Mouse (Mus musculus) layer of hippocampus, adult 2 months (tissue): ENCODE results near the gene C2. TPM values are rescaled to one million over a fixed set of nuclear protein-coding genes. Genes with fewer than 3 reads are reported as not detected.

Source experiments
- DNase-seq, 2 experiments: peaks; one replicate each; pipeline ENCODE4 v3.0.0; 2022; ENCODE audit warnings: low spot score in 2 of 2
- H3K27ac ChIP-seq: fragments of 200-600 bp; 2 replicates; pipeline ENCODE4 v1.8.1; 2022
- H3K4me3 ChIP-seq: fragments of 200-600 bp; 2 replicates; pipeline ENCODE4 v1.8.1; 2022; ENCODE audit warnings: mild to moderate bottlenecking
- CTCF ChIP-seq: fragments of 200-600 bp; conservative IDR thresholded peaks from 2 replicates; pipeline ENCODE4 v1.8.1; 2022; ENCODE audit warnings: antibody characterized with exemption, mild to moderate bottlenecking, moderate library complexity
- total RNA-seq, 2 experiments: library from RNA; stranded (reverse); gene quantifications; 2 replicates each; pipeline ENCODE4 v1.2.3; 2021

C2 gene
- total RNA-seq, 2 experiments from 2014 or later, result 1.1 to 1.8 TPM

- 0 out of 2 replicates have a peak, but pooled peaks have one; percentile 2 for TF ChIP-seq CTCF
- H3K4me3 ChIP-seq, result peak overlapping the region; percentile 94
- peak in 1 of 2 experiments; percentile 38 for DNase-seq
- peak overlapping the region; percentile 99 for H3K27ac ChIP-seq
Observed at GRCm38 (mm10) chr17:34899053-34899889, 1.2 kb upstream of the C2 start.

GRCm38 (mm10) chr17:34898706-34899052 lies 614 bp upstream of the C2 start:
- Histone ChIP-seq H3K4me3 (peak overlapping the region; percentile 94), H3K27ac (peak overlapping the region; percentile 99)
- DNase-seq, result no peak
- no peak for TF ChIP-seq CTCF

- no peak for TF ChIP-seq CTCF
Observed at GRCm38 (mm10) chr17:34897373-34898159, 499 bp downstream of the C2 start.

GRCm38 (mm10) chr17:34896366-34896765 lies 1.7 kb downstream of the C2 start:
- no peak for TF ChIP-seq CTCF
- H3K27ac ChIP-seq, result no peak overlapping the region
- no peak for DNase-seq
- no peak overlapping the region for H3K4me3 ChIP-seq

More at GRCm38 (mm10) chr17:34897373-34898159, 499 bp downstream of the C2 start:
- Histone ChIP-seq H3K4me3 (peak overlapping the region; percentile 94), H3K27ac (peak overlapping the region; percentile 99)
- DNase-seq, result no peak

GRCm38 (mm10) chr17:34895724-34896123 lies 2.3 kb downstream of the C2 start:
- no peak for DNase-seq
- Histone ChIP-seq H3K27ac (no peak overlapping the region), H3K4me3 (no peak overlapping the region)
- TF ChIP-seq CTCF, result no peak

GRCm38 (mm10) chr17:34894801-34895530 lies 3.1 kb downstream of the C2 start:
- Histone ChIP-seq H3K4me3 (peak overlapping the region; percentile 73), H3K27ac (peak overlapping the region; percentile 93)
- no peak for TF ChIP-seq CTCF
- peak in 1 of 2 experiments; percentile 56 for DNase-seq

- peak; percentile 92 to 94 for DNase-seq
- Histone ChIP-seq H3K27ac (peak overlapping the region; percentile 93), H3K4me3 (peak overlapping the region; percentile 73)
- TF ChIP-seq CTCF, result peak; percentile 43
Observed at GRCm38 (mm10) chr17:34894074-34894597, 3.9 kb downstream of the C2 start.

- H3K27ac ChIP-seq, result peak overlapping the region; percentile 93
- TF ChIP-seq CTCF, result no peak
- DNase-seq, result no peak
- H3K4me3 ChIP-seq, result peak overlapping the region; percentile 73
Observed at GRCm38 (mm10) chr17:34893072-34893824, 4.8 kb downstream of the C2 start.

- no peak overlapping the region for H3K27ac ChIP-seq
- no peak for DNase-seq
- TF ChIP-seq CTCF, result peak; percentile 46
- no peak overlapping the region for H3K4me3 ChIP-seq
Observed at GRCm38 (mm10) chr17:34891377-34891776, 6.7 kb downstream of the C2 start.

GRCm38 (mm10) chr17:34890074-34890743 lies 7.9 kb downstream of the C2 start:
- H3K4me3 ChIP-seq, result no peak overlapping the region
- no peak for TF ChIP-seq CTCF

GRCm38 (mm10) chr17:34887942-34888341 lies 10.1 kb downstream of the C2 start:
- no peak overlapping the region for H3K4me3 ChIP-seq
- DNase-seq, result no peak

More at GRCm38 (mm10) chr17:34890074-34890743, 7.9 kb downstream of the C2 start:
- H3K27ac ChIP-seq, result no peak overlapping the region
- no peak for DNase-seq

More at GRCm38 (mm10) chr17:34887942-34888341, 10.1 kb downstream of the C2 start:
- no peak overlapping the region for H3K27ac ChIP-seq
- TF ChIP-seq CTCF, result no peak
